In the genomic region with DNA sequence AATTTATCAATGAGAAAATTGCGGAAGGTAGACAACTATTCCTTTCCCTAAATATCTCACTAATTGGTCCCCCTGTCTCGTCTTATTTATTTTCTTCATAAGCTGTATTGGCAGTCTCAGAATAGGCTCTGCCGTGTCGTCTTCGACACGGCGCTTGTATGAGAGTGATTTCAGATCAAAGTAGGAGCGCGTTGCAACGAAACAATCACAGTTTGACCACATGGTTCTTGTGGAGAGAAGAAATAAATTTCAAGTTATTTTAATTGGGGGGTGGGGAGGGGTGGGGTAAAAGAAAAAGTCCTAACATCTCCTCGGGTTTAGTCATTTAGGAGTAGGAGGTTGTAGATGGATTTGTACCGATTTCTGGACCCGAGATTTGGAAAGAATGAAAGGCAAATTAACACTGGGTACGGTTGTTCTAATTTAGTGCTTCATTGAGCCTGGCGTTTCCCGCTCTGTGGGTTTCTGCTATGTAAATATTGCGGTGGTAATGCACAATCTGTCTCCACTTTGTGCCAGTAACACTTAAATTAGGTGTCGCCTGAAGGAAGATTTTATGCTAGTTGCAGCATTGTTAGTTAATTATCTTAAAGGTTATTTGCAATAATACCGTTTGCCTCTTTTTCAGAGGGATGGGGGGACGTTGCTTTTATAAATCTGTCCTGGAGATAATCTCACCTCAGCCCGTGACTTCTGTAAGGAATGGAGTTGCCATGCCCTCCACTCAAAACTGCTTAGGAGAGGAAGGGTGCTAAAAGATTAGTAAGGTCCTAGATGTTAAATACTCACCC, we compare ENCODE assay signal across 13 mouse cellular contexts.
DNase-seq lines count a peak whose midpoint lies in the region; ATAC-seq and TF ChIP-seq lines count a peak whose summit lies in the region.
"Had no signal": no experiment of that assay in that cellular context is flagged by ENCODE, and none has a peak within 500 bp of the region (broad histone marks: within the 10 kb centered on the region; RNA-seq: fewer than 3 reads in every experiment).

No protein-coding gene starts in this region.

- no peak overlapping the region for H3K9ac ChIP-seq in midbrain, embryonic 14.5 days (replicated peaks; ENCODE audit: low read length)
- H3K9ac ChIP-seq in forebrain, embryonic 13.5 days = no peak overlapping the region
- H3K9ac ChIP-seq: embryonic facial prominence, embryonic 15.5 days; heart, embryonic 15.5 days had no signal

- no peak for TF ChIP-seq CTCF in cerebellum, adult 2 months (IDR thresholded peaks at IDR 0.05; ENCODE audit: borderline replicate concordance, insufficient read depth, low read depth, low read length)

- 20% methylated on average over 21 of the region's 21 CpGs for WGBS in midbrain, embryonic 14.5 days
- WGBS in midbrain, embryonic 10.5 days = 53% methylated on average over 21 of the region's 21 CpGs
- 7% methylated on average over 21 of the region's 21 CpGs for WGBS in cerebellum, adult 2 months
- WGBS in forebrain, embryonic 13.5 days = 15% methylated on average over 21 of the region's 21 CpGs

- H3K4me2 ChIP-seq in midbrain, embryonic 14.5 days (ENCODE audit: low read length) = peak overlapping the region; percentile 7
- peak overlapping the region; percentile 43 for H3K4me2 ChIP-seq in forebrain, embryonic 13.5 days
- H3K4me2 ChIP-seq: embryonic facial prominence, embryonic 15.5 days; heart, embryonic 15.5 days had no signal

- H3K4me3 ChIP-seq in midbrain, embryonic 14.5 days (replicated peaks; ENCODE audit: low read depth, low read length) = no peak overlapping the region
- no peak overlapping the region for H3K4me3 ChIP-seq in midbrain, embryonic 10.5 days
- peak overlapping the region; percentile 76 for H3K4me3 ChIP-seq in cerebellum, adult 2 months (replicated peaks; ENCODE audit: insufficient read depth, low read depth, low read length)
- H3K4me3 ChIP-seq in forebrain, embryonic 13.5 days = no peak overlapping the region
- H3K4me3 ChIP-seq: embryonic facial prominence, embryonic 15.5 days; heart, embryonic 15.5 days had no signal

- TF ChIP-seq POLR2A in cerebellum, adult 2 months (IDR thresholded peaks at IDR 0.05; ENCODE audit: borderline replicate concordance, insufficient read depth, low read length) = peak; percentile 8; the same call in 1 of the 2 replicates

- H3K27ac ChIP-seq in midbrain, embryonic 14.5 days (replicated peaks; ENCODE audit: low read depth, low read length) = no peak overlapping the region
- no peak overlapping the region for H3K27ac ChIP-seq in midbrain, embryonic 10.5 days (replicated peaks)
- H3K27ac ChIP-seq in cerebellum, adult 2 months (ENCODE audit: insufficient read depth, low read length) = peak overlapping the region; percentile 100
- H3K27ac ChIP-seq in forebrain, embryonic 13.5 days = no peak overlapping the region; the same call in 1 of the 2 replicates
- H3K27ac ChIP-seq: embryonic facial prominence, embryonic 15.5 days; heart, embryonic 15.5 days had no signal

- ATAC-seq in midbrain, embryonic 14.5 days (ENCODE audit: low FRiP score, low TSS enrichment) = no peak
- 0 out of 2 replicates have a peak, but pooled peaks have one; percentile 50 for ATAC-seq in forebrain, embryonic 13.5 days

- no peaks in the 10 kb centered on the region for H3K4me1 ChIP-seq in midbrain, embryonic 14.5 days (ENCODE audit: control insufficient read depth, insufficient read depth, low read length)
- H3K4me1 ChIP-seq in midbrain, embryonic 10.5 days = peaks cover 39% of the 10 kb centered on the region
- peaks cover 22% of the 10 kb centered on the region; the same call in 1 of the 2 replicates for H3K4me1 ChIP-seq in cerebellum, adult 2 months (ENCODE audit: control insufficient read depth, insufficient read depth, low read length)
- H3K4me1 ChIP-seq in forebrain, embryonic 13.5 days = peaks cover 26% of the 10 kb centered on the region
- H3K4me1 ChIP-seq: embryonic facial prominence, embryonic 15.5 days; heart, embryonic 15.5 days had no signal

- no peak for DNase-seq in midbrain, embryonic 14.5 days
- DNase-seq in midbrain, embryonic 10.5 days (ENCODE audit: low spot score) = no peak
- peak; percentile 69 to 88 for DNase-seq in cerebellum, adult 2 months
- peak; percentile 53 for DNase-seq in retina, embryonic 14.5 days (ENCODE audit: low spot score)
- DNase-seq in ovary, postnatal 36 days (ENCODE audit: low spot score) = no peak
- DNase-seq in urinary bladder, postnatal 36 days (ENCODE audit: low spot score in 2 of 2) = no peak
- DNase-seq: kidney, adult 11 months; layer of hippocampus, adult 9-11 months; liver; lung, postnatal 10 days had no signal

- H3K27me3 ChIP-seq in midbrain, embryonic 14.5 days (ENCODE audit: control insufficient read depth, insufficient read depth, low read length) = peaks cover 67% of the 10 kb centered on the region
- H3K27me3 ChIP-seq in midbrain, embryonic 10.5 days (ENCODE audit: low read depth, poor library complexity, severe bottlenecking) = peaks cover 88% of the 10 kb centered on the region
- no peaks in the 10 kb centered on the region for H3K27me3 ChIP-seq in cerebellum, adult 2 months (ENCODE audit: control insufficient read depth, insufficient read depth, low read length)
- peaks cover 31% of the 10 kb centered on the region for H3K27me3 ChIP-seq in forebrain, embryonic 13.5 days
- H3K27me3 ChIP-seq: embryonic facial prominence, embryonic 15.5 days; heart, embryonic 15.5 days had no signal

- no peaks in the 10 kb centered on the region for H3K36me3 ChIP-seq in midbrain, embryonic 14.5 days (ENCODE audit: control insufficient read depth, insufficient read depth, low read length)
- no peaks in the 10 kb centered on the region for H3K36me3 ChIP-seq in midbrain, embryonic 10.5 days
- H3K36me3 ChIP-seq in forebrain, embryonic 13.5 days (ENCODE audit: poor library complexity, severe bottlenecking) = no peaks in the 10 kb centered on the region
- H3K36me3 ChIP-seq: embryonic facial prominence, embryonic 15.5 days; heart, embryonic 15.5 days had no signal

- no peaks in the 10 kb centered on the region for H3K9me3 ChIP-seq in midbrain, embryonic 14.5 days (ENCODE audit: control insufficient read depth, low read length)
- no peaks in the 10 kb centered on the region for H3K9me3 ChIP-seq in midbrain, embryonic 10.5 days (replicated peaks)
- no peaks in the 10 kb centered on the region for H3K9me3 ChIP-seq in forebrain, embryonic 13.5 days (replicated peaks)
- H3K9me3 ChIP-seq: embryonic facial prominence, embryonic 15.5 days; heart, embryonic 15.5 days had no signal

Comparison
In these comparisons a context has a peak if more than half of its experiments do, and no peak if none do; other contexts are left out.
1. DNase-seq: peak in cerebellum, adult 2 months (2 of 2) and retina, embryonic 14.5 days (single experiment); none in midbrain, embryonic 14.5 days (single experiment), midbrain, embryonic 10.5 days (single experiment), ovary, postnatal 36 days (single experiment) and urinary bladder, postnatal 36 days (0 of 2).